Mouse (Mus musculus): ENCODE data around the gene A730061H03Rik.

A730061H03Rik gene

GRCm38 (mm10) chr14:55557003-55557402 lies 3.2 kb downstream of the A730061H03Rik start:
- in situ Hi-C loops (cut with MboI; ENCODE audit: unreplicated experiment in 2 of 2), result loop anchor here (5.0 to 10.0 kb wide), 2 partner anchors 60 to 62 kb away; partner anchors contain the start of gene Carmil3 (in 1 of the 2)

DNA sequence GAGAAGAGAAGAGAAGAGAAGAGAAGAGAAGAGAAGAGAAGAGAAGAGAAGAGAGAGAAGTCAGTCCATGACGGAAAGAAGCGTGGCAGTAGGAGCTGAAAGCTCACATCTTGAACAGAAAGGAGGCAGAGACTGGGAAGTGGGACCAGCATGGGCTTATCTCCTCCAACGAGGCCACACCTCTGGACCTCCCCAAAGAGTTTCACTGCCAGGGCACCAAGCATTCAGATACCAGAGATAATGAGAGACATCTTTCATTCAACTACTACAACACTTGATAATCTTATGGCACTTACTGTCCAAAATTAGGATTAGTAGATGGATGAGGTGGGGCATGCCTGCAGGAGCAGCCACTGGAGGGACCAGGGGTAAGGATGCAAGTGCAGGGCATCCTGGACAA lies 4.4 kb downstream of the A730061H03Rik start:
- in situ Hi-C loops (cut with MboI; ENCODE audit: unreplicated experiment in 2 of 2), result loop anchor here (5.0 to 10.0 kb wide), 2 partner anchors 58 to 61 kb away; partner anchors contain the start of gene Carmil3 (in 1 of the 2)

GRCm38 (mm10) chr14:55554635-55555034 lies 5.6 kb downstream of the A730061H03Rik start:
- in situ Hi-C loops (cut with MboI; ENCODE audit: unreplicated experiment in 2 of 2), result loop anchor here (5.0 to 10.0 kb wide), 2 partner anchors 57 to 60 kb away; partner anchors contain the start of gene Carmil3 (in 1 of the 2)

DNA sequence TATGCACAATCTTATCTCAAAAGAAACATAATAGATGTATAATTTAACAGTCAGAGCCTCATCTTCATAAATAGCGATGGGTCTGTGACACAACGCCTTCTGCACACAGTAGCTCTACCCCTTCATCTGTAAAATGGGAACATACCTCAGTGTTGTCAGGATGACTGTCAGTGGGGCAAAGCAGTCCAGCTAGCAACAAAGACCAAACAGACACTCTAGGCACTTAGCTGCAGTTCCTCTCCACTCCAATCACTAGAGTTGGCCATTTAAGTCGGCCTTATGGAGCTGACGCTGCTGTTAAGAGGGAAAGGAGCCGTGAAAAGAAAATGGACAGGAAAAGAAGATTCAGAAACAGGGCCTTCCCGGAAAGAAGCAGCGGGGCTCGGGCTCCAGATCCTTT lies 8.4 kb downstream of the A730061H03Rik start:
- in situ Hi-C loops (cut with MboI; ENCODE audit: unreplicated experiment in 2 of 2), result loop anchor here in 1 of 2 experiments (10.0 kb wide), 1 partner anchor 57 kb away; the partner anchor contains the start of gene Carmil3

DNA sequence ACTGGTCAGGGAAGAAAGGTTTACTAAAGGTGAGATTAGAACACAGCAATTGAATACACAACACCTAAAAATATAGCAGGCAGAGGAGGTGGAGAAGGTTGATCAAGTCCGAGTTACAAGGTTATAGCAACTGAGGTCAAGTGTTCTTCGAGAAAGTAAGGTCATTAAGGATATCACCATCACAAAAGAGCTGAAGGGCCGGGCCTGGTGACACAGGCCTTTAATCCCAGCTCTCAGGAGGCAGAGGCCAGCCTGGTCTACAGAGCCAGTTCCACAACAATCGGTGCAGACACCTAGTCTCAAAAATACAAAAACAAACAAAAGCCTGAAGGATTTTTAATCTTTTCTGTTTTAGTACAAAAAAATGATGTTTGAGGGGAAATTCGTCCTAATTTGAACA lies 8.9 kb downstream of the A730061H03Rik start:
- in situ Hi-C loops (cut with MboI; ENCODE audit: unreplicated experiment in 2 of 2), result loop anchor here in 1 of 2 experiments (10.0 kb wide), 1 partner anchor 57 kb away; the partner anchor contains the start of gene Carmil3

GRCm38 (mm10) chr14:55550191-55550590 lies 10.0 kb downstream of the A730061H03Rik start:
- in situ Hi-C loops (cut with MboI; ENCODE audit: unreplicated experiment in 2 of 2), result loop anchor here in 1 of 2 experiments (10.0 kb wide), 1 partner anchor 55 kb away; the partner anchor contains the start of gene Carmil3

- in situ Hi-C loops (cut with MboI; ENCODE audit: unreplicated experiment in 2 of 2), result no loop called here
Observed at GRCm38 (mm10) chr14:55544334-55544733, 15.9 kb downstream of the A730061H03Rik start.

- in situ Hi-C loops (cut with MboI; ENCODE audit: unreplicated experiment in 2 of 2), result no loop called here
Observed at GRCm38 (mm10) chr14:55542268-55542667, 17.9 kb downstream of the A730061H03Rik start.

GRCm38 (mm10) chr14:55540787-55541321 lies 19.4 kb downstream of the A730061H03Rik start:
- in situ Hi-C loops (cut with MboI; ENCODE audit: unreplicated experiment in 2 of 2), result no loop called here

DNA sequence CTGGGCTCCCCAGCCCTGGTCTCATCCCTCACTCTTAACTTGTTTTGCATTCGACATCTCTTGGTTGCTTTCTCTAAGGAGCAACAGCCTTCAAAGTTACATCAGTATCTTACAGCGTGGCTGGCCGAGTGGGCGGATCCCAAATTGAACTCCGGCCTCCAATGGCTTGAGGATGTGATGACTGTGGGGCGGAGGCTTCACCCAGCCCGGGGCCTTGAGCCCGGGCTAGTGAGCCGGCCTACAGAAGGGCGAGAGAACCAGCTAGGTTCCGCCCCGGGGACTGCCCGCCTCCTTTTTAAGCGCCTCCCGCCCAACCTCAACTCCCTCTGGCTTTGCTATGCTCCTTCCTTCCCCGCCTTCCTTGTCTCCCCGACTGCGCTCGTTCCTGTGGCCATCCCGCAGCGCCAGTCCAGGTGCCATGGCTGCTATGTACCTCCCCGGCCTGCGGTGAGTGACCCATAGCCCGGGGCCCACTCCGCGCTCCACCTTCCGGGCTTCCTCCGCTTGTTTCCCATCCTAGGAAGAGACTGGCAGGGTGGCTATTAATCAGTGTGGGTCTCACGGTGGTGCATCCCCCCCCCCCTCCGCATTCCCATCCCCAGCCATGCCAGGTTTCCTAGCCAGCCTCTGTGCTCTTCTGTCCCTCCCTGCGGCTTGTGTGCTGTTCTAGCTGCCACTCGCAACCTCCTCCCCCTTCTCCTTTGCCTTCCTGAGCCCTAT lies 20.0 kb downstream of the A730061H03Rik start, which contains the start of gene Pck2:
Pck2 (plus strand) TSS at position 200 of the 720 bp plus-strand sequence.
- in situ Hi-C loops (cut with MboI; ENCODE audit: unreplicated experiment in 2 of 2), result no loop called here

- in situ Hi-C loops (cut with MboI; ENCODE audit: unreplicated experiment in 2 of 2), result loop anchor here in 1 of 2 experiments (5.0 kb wide), 1 partner anchor 34 kb away; no protein-coding TSS in a partner anchor
Observed at GRCm38 (mm10) chr14:55536116-55536745, 24.0 kb downstream of the A730061H03Rik start.

- in situ Hi-C loops (cut with MboI; ENCODE audit: unreplicated experiment in 2 of 2), result no loop called here
Observed at GRCm38 (mm10) chr14:55527940-55528339, 32.3 kb downstream of the A730061H03Rik start.

DNA sequence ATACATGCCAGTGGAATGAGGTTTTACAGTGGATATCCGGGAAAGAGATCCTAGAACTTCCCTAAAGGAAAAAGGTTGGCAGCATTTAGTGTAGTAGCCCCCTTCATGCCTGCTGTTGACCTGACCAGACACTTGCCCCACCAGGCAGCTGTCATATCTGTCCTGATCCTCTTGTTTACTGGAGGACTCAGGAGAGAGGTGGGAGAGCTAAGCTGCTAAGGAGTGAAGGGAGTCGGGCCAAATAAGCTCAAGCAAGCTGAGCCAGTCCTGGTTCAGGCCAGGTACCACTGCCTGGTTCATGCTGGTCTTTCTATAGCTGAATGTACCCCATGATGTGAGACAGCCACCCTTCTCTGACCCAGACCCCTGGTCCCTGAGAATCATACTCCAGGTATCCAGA lies 33.5 kb downstream of the A730061H03Rik start:
- in situ Hi-C loops (cut with MboI; ENCODE audit: unreplicated experiment in 2 of 2), result no loop called here

- in situ Hi-C loops (cut with MboI; ENCODE audit: unreplicated experiment in 2 of 2), result no loop called here
Observed at GRCm38 (mm10) chr14:55524785-55525184, 35.4 kb downstream of the A730061H03Rik start, which contains the start of gene Nrl. Gene Nrl (minus strand): TSS chr14:55524981.

- in situ Hi-C loops (cut with MboI; ENCODE audit: unreplicated experiment in 2 of 2), result no loop called here
Observed at GRCm38 (mm10) chr14:55524062-55524461, 36.1 kb downstream of the A730061H03Rik start.

- in situ Hi-C loops (cut with MboI; ENCODE audit: unreplicated experiment in 2 of 2), result no loop called here
Observed at GRCm38 (mm10) chr14:55520451-55521361, 39.5 kb downstream of the A730061H03Rik start.

GRCm38 (mm10) chr14:55519604-55520003 lies 40.6 kb downstream of the A730061H03Rik start:
- in situ Hi-C loops (cut with MboI; ENCODE audit: unreplicated experiment in 2 of 2), result no loop called here

DNA sequence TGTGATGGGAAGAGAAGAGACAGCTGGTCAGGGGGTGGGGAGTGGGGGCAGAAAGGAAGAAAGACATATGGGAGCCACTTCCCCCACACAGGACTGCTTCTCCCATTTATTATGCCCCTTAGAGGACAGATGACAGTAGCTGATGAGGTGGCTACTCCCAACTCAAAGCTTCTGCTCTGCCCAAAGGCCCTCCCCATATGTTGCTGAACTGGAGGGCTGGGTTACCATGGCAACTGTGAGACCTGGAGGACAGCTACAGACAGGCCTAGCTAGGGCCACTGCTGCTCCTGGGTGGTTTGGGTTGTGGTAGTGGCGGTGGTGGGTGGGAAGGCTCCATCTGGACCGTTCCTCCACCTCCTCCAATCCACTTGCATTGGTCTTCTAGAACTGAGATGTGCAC lies 41.3 kb downstream of the A730061H03Rik start:
- in situ Hi-C loops (cut with MboI; ENCODE audit: unreplicated experiment in 2 of 2), result no loop called here

GRCm38 (mm10) chr14:55515846-55516245 lies 44.4 kb downstream of the A730061H03Rik start:
- in situ Hi-C loops (cut with MboI; ENCODE audit: unreplicated experiment in 2 of 2), result no loop called here

DNA sequence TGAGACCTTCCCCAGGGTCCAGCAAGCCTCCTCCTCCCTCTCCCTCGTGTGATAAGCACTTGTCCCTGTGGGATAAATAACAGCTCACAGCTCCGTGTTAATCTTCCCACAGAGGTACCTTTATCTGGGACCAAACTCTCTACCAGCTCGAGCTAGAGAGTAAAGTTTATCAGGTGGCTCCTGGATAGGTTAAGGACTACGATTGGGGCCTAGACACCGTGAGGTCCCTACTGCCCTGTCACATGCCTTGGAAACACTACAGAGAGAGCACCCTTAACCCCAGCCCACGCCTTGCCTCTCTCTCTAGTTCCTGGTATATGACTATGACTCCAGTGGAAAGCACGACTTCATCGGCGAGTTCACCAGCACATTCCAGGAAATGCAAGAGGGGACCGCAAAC lies 46.3 kb downstream of the A730061H03Rik start:
- in situ Hi-C loops (cut with MboI; ENCODE audit: unreplicated experiment in 2 of 2), result no loop called here
